In genomic region chr12:17488203-17488602, GRCm38 (mm10) we compare ENCODE assay signal across 13 mouse cellular contexts.
"Had no signal": no experiment of that assay in that cellular context is flagged by ENCODE, and none has a peak within 500 bp of the region (broad histone marks: within the 10 kb centered on the region; RNA-seq: fewer than 3 reads in every experiment).

No protein-coding gene starts in this region.

- H3K9ac ChIP-seq: limb, embryonic 13.5 days; liver, embryonic 14.5 days; midbrain, embryonic 15.5 days; neural tube, embryonic 12.5 days had no signal

- ATAC-seq: lung, postnatal 0 days; midbrain, embryonic 15.5 days had no signal

- H3K4me2 ChIP-seq: limb, embryonic 13.5 days; midbrain, embryonic 11.5 days; midbrain, embryonic 15.5 days; neural tube, embryonic 12.5 days had no signal

- H3K4me1 ChIP-seq: neural tube, embryonic 12.5 days had no signal

- H3K27me3 ChIP-seq: limb, embryonic 13.5 days; midbrain, embryonic 15.5 days; neural tube, embryonic 12.5 days had no signal

- H3K9me3 ChIP-seq: limb, embryonic 13.5 days; midbrain, embryonic 15.5 days; neural tube, embryonic 12.5 days had no signal

- H3K36me3 ChIP-seq: limb, embryonic 13.5 days; midbrain, embryonic 15.5 days; neural tube, embryonic 12.5 days had no signal

- H3K4me3 ChIP-seq: limb, embryonic 13.5 days; megakaryocyte, embryonic 14.5 days; midbrain, embryonic 15.5 days; neural tube, embryonic 12.5 days had no signal

- DNase-seq: kidney, adult 18-20 months; left cerebral cortex, postnatal 4 days; lung, adult 18-20 months; thymus, adult 2 months; thymus, postnatal 25 days had no signal

- H3K27ac ChIP-seq: limb, embryonic 13.5 days; liver, embryonic 14.5 days; midbrain, embryonic 15.5 days; neural tube, embryonic 12.5 days; stomach, postnatal 0 days had no signal
